Mouse (Mus musculus) T-helper 2 cell (primary cell): ENCODE data around the gene Cutal.

ENCODE experiments used
- in situ Hi-C: fragments of 300-600 bp; cut with MboI, MseI; formaldehyde crosslinking; loops from one replicate; pipeline ENCODE4 v1.15.1; 2025; ENCODE audit warnings: high pct_unique_total_duplicates

The Cutal gene

GRCm38 (mm10) chr2:34914823-34915082 lies 40.6 kb downstream of the Cutal start:
- in situ Hi-C loops: loop anchor here (5.0 kb wide), 1 partner anchor 43 kb away; no protein-coding TSS in a partner anchor

- in situ Hi-C loops: no loop called here
These were observed 40.9 kb downstream of the Cutal start for GRCm38 (mm10) chr2:34915103-34915502.

- in situ Hi-C loops: no loop called here
These were observed 45.9 kb downstream of the Cutal start for GRCm38 (mm10) chr2:34920144-34920543.

- in situ Hi-C loops: no loop called here
These were observed 48.5 kb downstream of the Cutal start for GRCm38 (mm10) chr2:34922729-34923128.

GRCm38 (mm10) chr2:34927320-34927719 lies 53.1 kb downstream of the Cutal start:
- in situ Hi-C loops: no loop called here

GRCm38 (mm10) chr2:34937460-34937859 lies 63.3 kb downstream of the Cutal start:
- in situ Hi-C loops: no loop called here

- in situ Hi-C loops: no loop called here
These were observed 64.3 kb downstream of the Cutal start for GRCm38 (mm10) chr2:34938269-34939208.

GRCm38 (mm10) chr2:34940246-34940645 lies 66.0 kb downstream of the Cutal start:
- in situ Hi-C loops: no loop called here

GRCm38 (mm10) chr2:34941061-34941675 lies 67.0 kb downstream of the Cutal start:
- in situ Hi-C loops: no loop called here
